Mouse (Mus musculus) R1 (cell line): Measurements from ENCODE around the gene Gm9945.

Experiments used
- DNase-seq: peaks from one replicate; pipeline ENCODE4 v3.0.0-alpha.2; 2018; ENCODE audit warnings: low read depth, low spot score

Gene Gm9945

DNA sequence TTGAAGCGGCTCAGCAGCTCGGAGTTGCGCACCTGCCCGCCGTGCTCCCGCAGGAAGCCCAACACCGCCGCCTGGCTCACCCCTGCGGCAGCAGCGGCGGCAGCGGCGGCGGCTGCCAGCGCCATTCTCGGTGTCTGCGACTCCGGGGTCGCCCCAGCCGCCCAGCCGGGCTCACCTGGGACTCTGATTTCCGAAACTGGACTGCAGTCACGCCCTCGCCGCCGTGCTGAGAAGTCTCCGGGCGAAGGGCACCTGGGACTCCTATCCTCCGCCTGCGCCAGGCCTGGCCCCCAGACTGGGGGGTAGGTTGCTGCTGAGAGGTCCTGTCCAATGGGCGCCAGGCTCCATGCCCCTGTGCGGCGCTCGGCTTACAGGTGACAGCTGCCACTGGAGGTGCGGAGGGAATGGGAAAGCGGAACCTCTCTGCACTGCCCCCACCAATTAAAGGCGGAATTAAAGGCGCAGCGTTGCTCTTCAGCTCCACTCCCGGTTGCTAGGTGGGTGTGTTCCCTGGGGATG, at the start of gene Gm9945, which contains the start of gene Sowaha:
Gene Gm9945 (plus strand): TSS at position 384 of the 519 bp plus-strand sequence.
Gene Sowaha (minus strand): TSS at position 492 of the 519 bp plus-strand sequence.
- peak; percentile 82 for DNase-seq

DNA sequence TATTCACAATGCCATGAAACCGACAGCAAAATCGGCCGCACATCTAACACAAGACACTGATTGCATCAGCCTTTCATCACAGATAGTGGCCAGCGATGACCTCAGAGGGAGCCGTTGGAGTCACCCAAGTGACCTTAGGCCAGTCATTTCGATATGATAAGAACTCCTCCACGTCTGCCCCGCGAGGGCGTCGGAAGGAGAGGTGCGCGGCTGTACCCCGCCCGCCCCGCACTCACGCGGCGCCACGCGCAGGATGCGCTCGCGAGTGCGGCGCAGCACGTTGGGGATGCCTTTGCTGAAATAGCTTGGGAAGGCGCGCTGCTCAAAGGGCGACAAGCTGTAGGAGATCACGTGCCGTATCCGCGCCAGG, 49.7 kb upstream of the Gm9945 start:
- DNase-seq, result no peak

DNA sequence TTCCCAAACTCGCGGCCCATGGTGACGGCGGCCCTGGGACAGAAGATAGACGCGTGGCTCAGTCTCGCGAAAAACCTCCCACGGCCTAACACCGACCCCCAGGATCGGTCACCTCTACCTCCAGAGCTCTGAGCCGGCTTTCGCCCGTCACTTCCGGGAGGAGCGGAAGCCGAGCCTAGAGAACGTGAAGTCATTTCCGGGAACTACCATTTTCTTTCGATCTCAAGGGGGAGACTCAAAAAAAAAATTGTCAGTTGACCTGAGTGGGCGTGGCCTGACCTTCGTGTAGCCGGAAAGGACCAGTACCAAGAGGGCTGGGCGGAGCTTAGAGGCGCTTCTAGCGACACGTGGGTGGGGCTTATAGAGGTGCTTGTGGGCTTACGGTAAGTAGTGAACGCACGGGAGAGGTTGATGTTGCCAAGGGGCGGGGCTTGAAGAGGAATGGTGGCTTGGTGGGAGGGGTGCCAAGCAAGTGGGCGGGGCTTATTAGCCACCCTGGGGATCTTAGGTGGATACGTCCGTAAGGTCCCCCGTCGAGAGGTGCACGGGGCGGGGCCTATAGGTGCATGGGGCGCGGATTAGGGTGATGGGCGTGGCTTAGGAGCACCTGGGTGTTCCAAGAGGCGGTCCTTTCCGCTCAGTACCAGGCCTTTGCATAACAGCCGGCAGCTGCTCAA, 49.2 kb upstream of the Gm9945 start, which contains the start of the genes Uqcrq and Gdf9:
Gene Uqcrq (minus strand): TSS at position 162 of the 677 bp plus-strand sequence.
Gene Gdf9 (plus strand): TSS at position 354 of the 677 bp plus-strand sequence.
- peak; percentile 100 for DNase-seq

DNA sequence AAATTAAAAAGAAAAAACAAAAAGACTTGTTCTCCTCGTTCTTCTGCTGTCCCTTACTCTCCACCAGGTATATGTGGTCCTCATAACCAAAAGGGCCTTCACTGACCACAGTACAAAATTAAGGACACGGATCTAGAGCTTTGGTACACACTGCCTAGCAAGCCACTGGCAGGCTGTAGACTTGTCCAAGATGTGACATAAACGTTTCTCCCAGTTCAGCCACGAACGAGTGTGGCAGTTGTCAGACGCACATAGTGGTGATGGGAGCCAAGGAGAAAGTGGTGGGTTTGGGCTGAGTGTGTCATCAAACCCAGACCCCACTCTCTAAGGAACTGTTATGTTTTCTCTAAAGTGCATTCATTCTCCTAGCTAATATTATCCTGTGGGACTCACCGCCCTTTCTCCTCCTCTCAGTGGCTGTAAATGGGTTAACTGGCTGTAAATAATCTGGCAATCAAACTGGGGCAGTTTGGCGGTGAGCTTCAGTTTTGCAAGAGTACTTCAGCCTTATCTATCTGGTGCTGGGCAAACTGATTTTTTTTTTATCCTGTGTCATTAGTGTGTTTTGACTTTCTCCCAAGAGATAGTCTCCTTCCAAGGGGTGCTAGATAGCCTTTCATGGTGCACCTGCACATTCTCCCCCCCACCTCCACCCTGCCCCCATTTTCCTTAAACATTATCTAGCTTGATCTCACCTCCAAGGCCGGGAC, 48.5 kb upstream of the Gm9945 start:
- DNase-seq, result no peak

DNA sequence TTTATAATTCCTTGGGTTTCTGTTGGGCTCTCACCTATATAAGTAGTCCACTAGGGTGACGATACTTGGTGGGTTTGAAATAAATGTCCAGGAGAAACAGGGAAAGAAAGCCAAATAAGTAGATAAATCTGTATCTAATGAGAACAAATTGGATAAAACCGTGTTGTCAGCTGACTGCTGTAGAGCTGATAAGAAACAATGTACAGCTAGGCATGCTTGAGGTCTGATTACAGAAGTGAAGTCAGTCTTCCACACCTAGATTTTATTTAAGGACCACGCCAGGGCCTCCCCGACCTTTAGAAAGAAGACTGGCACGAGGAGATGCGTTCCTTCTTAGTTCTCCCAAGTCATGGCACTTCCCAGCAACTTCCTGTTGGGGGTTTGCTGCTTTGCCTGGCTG, 46.9 kb upstream of the Gm9945 start:
- no peak for DNase-seq

DNA sequence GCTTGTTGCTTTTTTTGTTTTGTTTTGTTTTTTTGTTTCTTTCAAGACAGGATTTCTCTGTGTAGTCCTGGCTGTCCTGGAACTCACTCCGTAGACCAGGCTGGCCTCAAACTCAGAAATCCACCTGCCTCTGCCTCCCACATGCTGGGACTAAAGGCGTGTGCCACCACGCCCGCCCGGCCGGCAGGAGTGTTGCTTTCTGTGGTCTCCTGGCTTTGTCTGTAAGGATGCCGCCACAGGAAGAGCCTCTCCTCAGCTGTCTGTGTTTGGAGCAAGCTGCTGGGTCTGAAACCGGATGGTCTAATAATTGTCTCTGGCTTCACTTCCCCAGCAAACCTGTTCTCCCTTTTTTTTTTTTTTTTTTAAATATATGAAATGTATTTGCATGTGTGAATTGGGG, 44.5 kb upstream of the Gm9945 start:
- peak; percentile 54 for DNase-seq

DNA sequence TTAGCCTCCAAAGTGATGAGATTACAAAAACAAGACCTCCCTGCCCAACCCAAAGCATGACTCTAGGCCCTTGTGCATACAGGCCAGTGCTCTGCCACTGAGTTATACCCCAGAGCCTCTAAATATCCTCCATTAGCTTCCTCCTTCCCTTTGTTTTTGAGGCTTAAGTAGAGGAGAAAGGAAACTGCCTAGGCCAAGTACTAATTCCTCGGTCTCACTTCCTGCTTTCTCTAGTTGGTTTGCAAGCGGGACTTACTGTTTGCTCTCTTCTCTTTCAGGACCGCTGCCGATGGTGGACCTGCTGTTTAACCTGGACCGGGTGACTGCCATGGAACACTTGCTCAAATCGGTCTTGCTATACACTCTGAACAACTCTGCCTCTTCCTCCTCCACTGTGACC, 43.6 kb upstream of the Gm9945 start:
- DNase-seq, result no peak

DNA sequence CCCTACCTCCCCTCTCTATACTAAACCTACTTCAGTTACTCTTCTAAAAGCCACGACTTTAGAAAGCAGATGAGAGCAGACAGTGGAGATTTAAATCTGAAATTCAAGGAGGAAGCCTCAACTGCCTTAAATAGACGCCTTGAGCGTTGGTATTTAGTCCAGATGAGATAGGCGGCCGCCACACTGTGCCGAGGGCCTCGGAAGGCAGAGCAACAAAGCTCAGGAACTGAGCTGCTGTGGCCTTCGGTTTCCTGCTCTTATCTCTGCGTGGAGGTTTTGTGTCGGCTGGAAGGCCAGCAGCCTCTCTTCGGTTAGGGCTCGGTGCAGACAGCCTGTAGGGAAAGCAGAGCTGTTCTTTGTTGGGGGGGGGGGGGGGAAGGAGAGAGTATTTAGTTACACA, 38.0 kb upstream of the Gm9945 start:
- no peak for DNase-seq

DNA sequence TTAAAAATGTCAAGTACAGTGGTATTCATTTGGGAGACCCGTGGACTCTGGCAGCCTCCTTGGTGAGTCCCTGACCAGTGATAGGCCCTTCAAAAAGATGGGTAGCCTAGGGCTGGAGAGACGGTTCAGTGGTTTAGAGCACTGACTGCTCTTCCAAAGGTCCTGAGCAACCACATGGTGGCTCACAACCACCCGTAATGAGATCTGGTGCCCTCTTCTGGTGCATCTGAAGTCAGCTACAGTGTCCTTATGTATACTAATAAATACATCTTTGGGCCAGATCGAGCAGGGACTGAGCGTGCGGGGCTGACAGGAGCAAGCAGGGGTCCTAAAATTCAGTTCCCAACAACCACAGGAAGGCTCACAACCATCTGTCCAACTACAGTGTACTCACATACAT, 36.1 kb upstream of the Gm9945 start:
- DNase-seq, result peak; percentile 54

DNA sequence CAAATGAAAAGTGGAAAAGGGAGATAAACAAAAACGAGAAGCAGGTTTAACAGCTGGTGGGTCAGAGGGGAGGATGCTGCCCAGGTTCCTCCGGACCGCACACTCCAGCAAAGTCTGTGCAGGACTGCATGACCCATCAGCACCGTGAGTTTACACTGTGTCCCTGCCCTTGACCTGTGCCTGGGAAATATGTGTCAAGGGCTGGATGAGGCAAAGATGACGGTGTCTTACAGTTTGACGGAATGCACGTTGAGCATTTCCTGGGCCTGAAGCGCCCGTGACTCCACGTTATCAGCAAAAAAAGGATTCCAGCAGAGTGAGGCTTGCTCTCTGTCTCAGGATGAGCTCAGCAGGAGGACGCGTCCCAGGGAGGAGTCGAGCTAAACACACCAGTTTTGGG, 34.4 kb upstream of the Gm9945 start:
- DNase-seq, result peak; percentile 36

DNA sequence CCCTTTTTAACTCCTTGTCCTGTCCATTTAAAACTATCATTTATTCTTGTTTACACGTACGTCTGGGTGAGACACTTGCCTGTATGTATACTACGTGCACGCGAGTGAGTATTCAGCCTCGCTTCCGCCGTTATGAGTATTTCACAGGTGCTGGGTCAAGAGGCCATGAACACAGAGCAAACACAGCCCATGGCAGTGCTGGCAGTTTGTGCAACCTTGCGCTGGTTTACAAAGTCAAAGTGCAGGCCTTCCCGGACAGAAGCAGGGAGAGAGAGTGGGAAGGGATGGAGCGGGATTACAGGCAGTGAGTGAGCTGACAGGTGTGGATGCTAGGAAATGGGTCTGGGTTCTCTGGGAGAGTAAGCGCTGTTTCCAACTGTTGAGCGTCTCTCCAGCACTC, 33.8 kb upstream of the Gm9945 start:
- no peak for DNase-seq

DNA sequence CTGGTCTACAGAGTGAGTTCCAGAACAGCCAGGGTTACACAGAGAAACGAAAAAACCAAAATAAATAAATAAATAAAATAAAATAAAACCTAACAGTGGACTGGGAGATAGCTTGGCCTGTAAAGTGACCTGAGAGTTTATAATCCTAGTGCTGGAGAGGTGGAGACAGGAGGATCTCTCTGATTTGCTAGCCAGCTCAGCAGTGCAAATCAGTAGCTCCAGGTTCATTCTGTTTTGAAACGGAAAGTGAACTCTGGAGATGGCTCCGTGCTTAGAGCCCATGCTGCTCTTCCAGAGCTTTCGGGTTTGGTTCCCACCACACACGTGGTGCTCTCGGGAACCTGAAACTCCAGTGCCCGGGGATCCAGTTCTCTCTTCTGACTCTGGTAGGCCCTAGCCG, 32.0 kb upstream of the Gm9945 start:
- no peak for DNase-seq

DNA sequence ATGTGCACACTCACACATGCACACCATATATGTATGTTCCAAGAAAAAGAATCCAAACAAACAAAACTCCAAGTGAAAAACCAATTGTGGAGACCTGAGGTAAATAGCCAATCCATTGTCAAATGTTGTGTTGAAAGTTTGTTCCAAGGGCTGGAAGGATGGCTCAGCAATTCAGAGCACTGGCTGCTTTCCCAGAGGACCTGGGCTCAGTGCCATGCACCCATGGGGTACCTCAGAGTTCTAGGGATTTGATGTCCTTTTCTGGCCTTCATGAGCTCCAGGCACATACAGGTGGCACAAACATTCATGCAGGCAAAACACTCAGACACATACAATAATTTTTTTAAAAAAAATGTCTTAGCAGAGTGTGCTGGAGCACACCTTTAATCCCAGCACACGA, 31.4 kb upstream of the Gm9945 start:
- no peak for DNase-seq

DNA sequence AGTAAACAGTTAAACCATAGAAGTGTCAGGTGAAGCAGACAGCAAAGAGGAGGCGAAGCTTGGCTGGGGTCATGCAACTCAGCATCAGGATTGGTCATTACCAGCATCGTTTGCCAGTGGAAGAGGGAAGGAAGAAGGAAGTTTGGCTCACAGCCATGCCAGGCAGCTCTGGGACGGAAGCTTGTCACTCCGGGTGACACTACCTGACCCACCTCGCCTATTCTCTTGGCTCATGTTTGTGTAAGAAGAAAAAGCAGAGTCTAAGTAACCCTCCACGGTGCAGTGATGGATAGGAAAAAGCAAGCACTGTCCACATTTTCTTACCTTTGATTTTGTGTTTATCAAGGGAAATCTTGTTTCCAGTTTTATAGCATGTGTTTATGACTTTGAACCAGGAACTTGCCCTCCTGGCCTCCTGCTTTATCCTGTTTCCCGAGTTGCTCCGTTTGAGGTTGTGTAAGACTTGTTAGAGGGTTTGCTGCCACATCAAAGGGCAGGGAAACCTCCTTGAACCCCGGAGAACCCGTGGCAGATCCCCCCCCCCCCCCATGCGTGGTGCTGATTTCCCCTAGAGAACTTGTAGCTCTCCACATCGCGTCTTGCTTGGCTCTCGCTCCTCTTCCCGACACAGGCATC, 29.8 kb upstream of the Gm9945 start:
- no peak for DNase-seq

DNA sequence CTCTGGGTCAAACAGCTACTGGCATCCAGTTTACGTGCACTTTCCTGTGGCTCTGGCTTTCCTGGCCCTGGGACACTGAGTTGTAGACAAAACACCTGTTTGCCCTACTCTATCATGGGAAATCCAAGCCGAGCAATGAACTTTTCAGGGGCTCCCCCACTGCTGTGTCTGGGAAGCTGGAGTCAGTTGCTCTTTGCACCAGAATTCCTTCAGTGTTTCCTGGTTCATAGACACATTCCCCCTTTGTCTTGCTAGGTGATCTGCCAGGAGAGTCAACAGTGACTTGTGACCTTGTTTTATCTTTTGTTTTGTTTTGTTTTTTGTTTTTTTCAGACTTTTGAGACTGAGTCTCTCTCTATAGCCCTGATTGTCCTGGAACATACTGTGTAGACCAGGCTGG, 28.6 kb upstream of the Gm9945 start:
- DNase-seq, result no peak

DNA sequence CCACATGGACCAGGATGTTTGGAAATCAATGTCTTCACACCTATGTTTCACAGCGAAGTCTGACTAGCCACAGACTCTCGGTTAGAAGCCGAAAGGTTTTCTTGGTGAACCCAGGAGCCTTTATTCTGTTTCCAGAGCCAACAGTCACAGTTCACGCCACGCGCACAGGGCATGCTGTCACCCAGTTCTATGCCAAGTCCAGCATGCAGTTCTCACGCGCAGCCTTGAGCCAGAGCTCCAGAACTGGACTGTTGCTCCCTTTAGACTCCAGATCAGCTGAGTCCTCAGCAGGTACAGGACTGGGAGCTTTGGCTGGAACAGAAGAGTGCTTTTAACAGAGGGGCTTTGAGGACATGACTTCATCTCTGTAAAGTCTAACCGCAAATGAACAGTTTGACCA, 27.6 kb upstream of the Gm9945 start:
- DNase-seq, result no peak

DNA sequence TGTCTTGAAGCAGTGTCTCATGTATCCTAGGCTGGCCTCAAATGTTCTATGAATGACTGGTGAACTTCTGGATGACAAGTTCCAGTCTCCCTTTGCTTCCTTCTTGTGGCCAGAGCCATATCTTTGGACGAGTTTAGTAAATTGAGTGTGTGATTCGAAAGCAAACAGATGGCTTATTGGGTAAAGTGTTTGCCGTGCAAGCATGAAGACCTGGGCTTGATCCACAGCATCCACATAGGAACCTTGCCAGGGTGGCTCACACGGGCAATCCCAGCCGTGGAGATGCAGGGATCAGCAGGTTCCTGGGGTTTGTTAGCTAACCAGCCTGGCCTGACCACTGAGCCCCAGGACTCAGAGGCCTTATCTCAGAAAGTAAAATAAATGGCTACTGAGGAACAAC, 26.9 kb upstream of the Gm9945 start:
- no peak for DNase-seq

DNA sequence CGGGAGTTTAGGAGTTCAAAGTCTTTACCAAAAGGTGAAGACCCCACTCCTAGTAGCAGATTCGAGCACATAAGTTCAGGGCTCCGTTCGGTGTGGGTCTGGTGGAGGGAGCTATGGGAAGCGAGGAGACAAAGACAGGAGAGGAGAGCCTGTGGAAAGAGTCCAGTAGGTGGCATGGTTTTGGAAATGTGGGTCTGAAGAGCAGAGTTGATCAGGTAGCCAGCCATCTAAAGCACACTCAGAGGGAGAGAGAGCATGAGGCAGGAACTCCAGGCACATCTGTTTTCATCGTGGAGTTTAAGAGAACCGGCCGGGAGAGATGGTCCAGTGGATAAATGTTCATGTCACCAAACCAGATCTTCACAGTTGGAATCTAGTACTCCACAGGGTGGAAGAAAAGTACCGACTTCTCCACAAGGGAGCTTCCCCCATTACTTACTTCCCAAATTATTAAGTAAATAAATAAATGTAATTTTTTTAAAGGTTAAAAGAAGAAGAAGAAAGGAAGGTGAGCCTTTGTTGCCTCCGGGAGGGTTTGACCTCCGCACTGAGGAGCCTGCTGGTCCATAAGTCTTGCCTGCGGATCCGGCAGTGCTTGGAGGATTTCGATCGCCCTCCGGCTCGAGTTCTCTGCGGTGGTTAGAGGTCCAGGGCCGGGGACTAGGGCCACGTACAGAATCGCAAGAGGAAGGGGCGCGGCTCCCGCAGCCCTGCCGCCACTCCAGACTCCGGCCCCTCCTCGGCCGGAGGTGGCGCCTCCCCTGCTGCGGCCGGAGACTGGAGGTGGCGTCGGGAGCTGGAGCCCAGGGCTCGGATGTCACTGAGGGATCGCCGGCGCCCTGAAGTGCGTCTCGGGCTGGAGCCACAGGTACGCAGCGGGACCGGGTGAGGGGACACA, 23.2 kb upstream of the Gm9945 start, which contains the start of the genes Gm10447 and Shroom1:
Gene Gm10447 (minus strand): TSS at position 637 of the 898 bp plus-strand sequence.
Gene Shroom1 (plus strand): TSS at position 732 of the 898 bp plus-strand sequence.
- peak; percentile 66 for DNase-seq

DNA sequence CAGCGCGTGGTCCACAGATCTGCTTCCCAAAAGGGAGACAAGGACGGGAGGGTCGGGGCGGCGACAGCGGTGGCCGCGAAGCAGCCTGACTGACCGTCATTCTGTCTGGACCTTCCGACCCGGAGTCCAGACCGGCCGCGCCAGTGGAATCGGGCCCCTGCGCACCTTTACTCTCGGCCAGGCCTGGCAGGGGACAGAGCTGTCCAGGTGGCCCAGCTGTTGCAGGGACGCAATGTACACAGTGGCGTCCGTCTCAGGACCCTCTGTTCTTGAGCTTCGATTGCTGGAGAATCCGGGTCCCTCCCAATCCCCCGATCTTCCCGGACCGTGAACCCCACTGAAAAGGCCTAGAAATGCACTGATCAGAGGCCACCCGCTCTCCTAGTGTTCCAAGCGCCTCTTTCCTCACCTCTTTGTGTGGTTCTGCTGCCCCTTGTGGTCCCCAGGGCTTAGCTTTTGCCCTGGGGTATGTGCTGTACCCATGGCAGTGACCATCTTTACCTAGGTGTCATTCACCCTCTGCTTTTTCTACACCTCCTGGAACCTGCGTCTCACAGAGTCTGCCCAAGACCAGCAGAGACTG, 22.5 kb upstream of the Gm9945 start:
- peak; percentile 24 for DNase-seq

DNA sequence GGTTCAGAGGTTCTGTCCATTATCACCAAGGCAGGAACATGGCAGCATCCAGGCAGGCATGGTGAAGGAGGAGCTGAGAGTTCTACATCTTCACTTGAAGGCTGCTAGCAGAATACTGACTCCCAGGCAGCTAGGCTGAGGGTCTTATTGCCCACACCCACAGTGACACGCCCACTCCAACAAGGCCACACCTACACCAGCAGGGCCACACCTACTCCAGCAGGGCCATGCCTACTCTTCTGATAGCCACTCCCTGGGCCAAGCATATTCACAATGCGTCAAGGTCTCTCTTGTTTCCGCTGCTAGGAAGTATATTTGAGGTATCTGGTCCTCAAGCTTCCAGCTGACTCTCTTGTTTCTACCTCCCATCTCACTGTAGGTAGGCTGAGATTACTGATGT, 21.0 kb upstream of the Gm9945 start:
- peak; percentile 78 for DNase-seq

DNA sequence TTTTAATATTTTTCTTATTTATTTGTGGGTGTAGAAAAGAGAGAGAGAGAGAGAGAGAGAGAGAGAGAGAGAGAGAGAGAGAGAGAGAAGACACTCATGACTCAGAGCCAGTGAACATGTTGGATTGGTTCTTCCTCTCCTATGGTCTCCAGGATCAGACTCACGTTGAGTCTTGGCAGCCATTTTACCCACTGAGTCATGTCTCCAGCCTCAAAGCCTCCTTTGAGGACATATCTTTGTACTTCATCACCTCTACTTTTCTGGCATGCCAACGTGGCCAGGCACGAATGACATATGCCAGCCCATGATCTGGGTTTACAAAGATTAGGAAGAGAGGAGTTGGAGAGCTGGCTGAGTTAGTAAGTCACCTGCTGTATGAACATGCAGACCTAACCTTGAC, 19.8 kb upstream of the Gm9945 start:
- DNase-seq, result no peak
